Mouse (Mus musculus): ENCODE measurements around the gene Phospho1. TPM values are rescaled to one million over a fixed set of nuclear protein-coding genes. Genes with fewer than 3 reads are reported as not detected.
"Not testable (repeated sequence)": the region's sequence is repeated elsewhere in the genome, so short reads cannot be mapped to it uniquely, and the experiment has no call there.

Gene Phospho1
- polyA plus RNA-seq, 1 experiment: not detected

DNA sequence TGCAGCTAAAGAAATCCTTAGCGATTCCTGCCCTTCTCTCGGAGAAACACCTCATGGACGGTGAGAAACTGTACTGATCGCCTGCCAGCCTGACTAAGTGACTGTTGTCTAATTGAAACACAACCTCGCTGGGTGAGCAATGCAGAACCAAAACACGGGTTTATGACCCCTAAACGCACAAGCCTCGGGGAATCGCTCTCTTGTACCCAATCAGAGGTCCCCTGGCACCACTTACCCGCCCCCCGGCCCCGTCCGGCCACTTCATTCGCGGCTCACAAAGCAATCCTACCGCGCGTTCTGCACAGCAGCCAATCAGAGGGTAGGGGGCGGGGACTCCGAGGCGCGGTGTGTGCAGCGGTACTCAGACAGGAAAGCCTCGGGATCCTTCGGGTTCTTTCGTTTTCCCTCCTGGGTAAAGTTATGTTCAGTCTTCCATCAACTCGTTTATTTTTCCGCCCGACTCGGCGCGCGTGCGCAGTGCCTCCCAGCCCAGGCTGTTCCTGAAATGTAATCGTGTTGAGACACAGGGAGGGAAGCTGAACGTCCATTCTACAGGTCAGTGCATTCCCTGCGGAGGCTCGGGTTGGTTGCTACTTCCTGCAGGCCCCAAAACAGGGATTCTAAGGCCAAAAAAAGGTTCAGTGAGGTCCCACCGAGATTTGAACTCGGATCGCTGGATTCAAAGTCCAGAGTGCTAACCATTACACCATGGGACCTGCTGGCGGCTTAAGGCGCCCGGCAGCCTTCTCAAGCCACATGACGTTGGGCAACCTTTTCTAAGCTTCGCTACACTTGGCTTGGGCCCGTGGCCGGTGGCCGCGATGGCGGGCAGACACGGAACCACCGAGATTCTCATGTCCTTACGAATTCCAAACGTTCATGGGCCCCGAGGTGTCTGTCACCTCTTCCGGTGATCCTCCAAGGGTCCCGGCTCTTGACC, 34.5 kb downstream of the Phospho1 start:
- peak overlapping the region; percentile 87 for H3K27ac ChIP-seq (ENCODE audit: insufficient read depth, low read depth, low read length)
- WGBS: under 1% methylated on average over 58 of the region's 58 CpGs
- TF ChIP-seq POLR2A (IDR thresholded peaks at IDR 0.05; ENCODE audit: insufficient read depth, low read depth, low read length): peak; percentile 16; the same call in 1 of the 2 replicates
- TF ChIP-seq CTCF (IDR thresholded peaks at IDR 0.05; ENCODE audit: insufficient read depth, low read depth, low read length): no peak

GRCm38 (mm10) chr11:95859468-95859855, 35.2 kb downstream of the Phospho1 start:
- H3K27ac ChIP-seq (ENCODE audit: insufficient read depth, low read depth, low read length): peak overlapping the region; percentile 36
- H3K4me3 ChIP-seq (ENCODE audit: insufficient read depth, low read depth, low read length): peak overlapping the region; percentile 82
- WGBS: under 1% methylated on average over 35 of the region's 35 CpGs
- TF ChIP-seq CTCF (IDR thresholded peaks at IDR 0.05; ENCODE audit: insufficient read depth, low read depth, low read length) (no peak), POLR2A (IDR thresholded peaks at IDR 0.05; ENCODE audit: insufficient read depth, low read depth, low read length) (no peak)
- no peaks in the 10 kb centered on the region for H3K4me1 ChIP-seq (ENCODE audit: control insufficient read depth, insufficient read depth, low read length)

More for the DNA sequence above, 34.5 kb downstream of the Phospho1 start:
- no peaks in the 10 kb centered on the region for H3K4me1 ChIP-seq (ENCODE audit: control insufficient read depth, insufficient read depth, low read length)
- peak overlapping the region; percentile 82 for H3K4me3 ChIP-seq (ENCODE audit: insufficient read depth, low read depth, low read length)

DNA sequence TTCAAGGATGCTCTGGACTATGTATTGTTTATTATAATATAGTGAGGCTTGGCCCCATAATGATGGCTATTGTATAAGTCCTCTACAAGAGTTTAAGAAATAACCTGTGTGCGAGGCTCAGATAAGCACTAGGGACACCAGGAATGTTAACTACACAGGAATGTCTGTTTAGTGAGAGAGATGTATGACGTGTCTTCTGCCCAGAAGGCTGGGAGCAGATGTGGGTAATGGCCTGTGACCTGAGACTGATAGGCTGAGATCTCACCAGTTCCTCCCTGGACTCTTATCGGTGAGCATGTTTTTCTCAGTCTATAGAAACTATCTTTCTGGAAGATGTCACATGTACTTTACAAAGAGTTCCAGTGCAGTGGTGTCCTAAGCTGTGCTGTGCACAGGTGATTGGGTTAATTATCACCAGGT, 35.8 kb downstream of the Phospho1 start:
- H3K4me1 ChIP-seq (ENCODE audit: control insufficient read depth, insufficient read depth, low read length): no peaks in the 10 kb centered on the region
- WGBS: 38% methylated on average over 3 of the region's 3 CpGs
- no peak overlapping the region for H3K27ac ChIP-seq (ENCODE audit: insufficient read depth, low read depth, low read length)
- TF ChIP-seq POLR2A (IDR thresholded peaks at IDR 0.05; ENCODE audit: insufficient read depth, low read depth, low read length) (no peak), CTCF (IDR thresholded peaks at IDR 0.05; ENCODE audit: insufficient read depth, low read depth, low read length) (no peak)
- peak overlapping the region; percentile 82 for H3K4me3 ChIP-seq (ENCODE audit: insufficient read depth, low read depth, low read length)

- Histone ChIP-seq H3K27ac (ENCODE audit: insufficient read depth, low read depth, low read length) (no peak overlapping the region), H3K4me1 (ENCODE audit: control insufficient read depth, insufficient read depth, low read length) (no peaks in the 10 kb centered on the region), H3K4me3 (ENCODE audit: insufficient read depth, low read depth, low read length) (no peak overlapping the region)
- WGBS: 95% methylated on average over 8 of the region's 8 CpGs
- TF ChIP-seq POLR2A (IDR thresholded peaks at IDR 0.05; ENCODE audit: insufficient read depth, low read depth, low read length) (no peak), CTCF (IDR thresholded peaks at IDR 0.05; ENCODE audit: insufficient read depth, low read depth, low read length) (no peak)
Observed at GRCm38 (mm10) chr11:95861397-95861796, 37.1 kb downstream of the Phospho1 start.

DNA sequence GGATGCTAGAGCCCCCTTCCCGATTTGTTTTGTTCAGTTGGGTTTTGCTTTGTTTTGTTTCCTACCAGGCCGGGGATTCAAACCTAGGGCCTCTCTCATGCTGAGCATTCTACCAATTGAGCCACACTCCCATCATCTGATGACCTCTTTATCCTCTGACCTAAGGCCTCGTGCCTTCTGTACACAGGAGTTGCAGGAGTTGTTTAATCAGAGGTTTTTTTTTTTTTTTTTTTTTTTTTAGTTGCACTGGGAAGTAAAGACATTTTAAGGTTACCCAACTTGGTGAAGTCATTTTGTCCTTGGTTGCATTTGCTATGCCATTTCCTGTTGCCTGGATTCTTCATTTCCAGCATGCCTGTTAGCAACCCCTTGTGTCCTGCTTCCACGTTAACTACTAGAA, 45.1 kb downstream of the Phospho1 start:
- H3K27ac ChIP-seq (ENCODE audit: insufficient read depth, low read depth, low read length): no peak overlapping the region
- TF ChIP-seq CTCF (IDR thresholded peaks at IDR 0.05; ENCODE audit: insufficient read depth, low read depth, low read length): no peak
- no peak for TF ChIP-seq POLR2A (IDR thresholded peaks at IDR 0.05; ENCODE audit: insufficient read depth, low read depth, low read length)
- no peaks in the 10 kb centered on the region for H3K4me1 ChIP-seq (ENCODE audit: control insufficient read depth, insufficient read depth, low read length)
- no peak overlapping the region for H3K4me3 ChIP-seq (ENCODE audit: insufficient read depth, low read depth, low read length)
- WGBS: 78% methylated on average over 4 of the region's 4 CpGs

GRCm38 (mm10) chr11:95869918-95870470, 45.7 kb downstream of the Phospho1 start:
- Histone ChIP-seq H3K4me1 (ENCODE audit: control insufficient read depth, insufficient read depth, low read length) (no peaks in the 10 kb centered on the region), H3K27ac (ENCODE audit: insufficient read depth, low read depth, low read length) (no peak overlapping the region), H3K4me3 (ENCODE audit: insufficient read depth, low read depth, low read length) (no peak overlapping the region)
- WGBS: 67% methylated on average over 6 of the region's 6 CpGs
- TF ChIP-seq CTCF (IDR thresholded peaks at IDR 0.05; ENCODE audit: insufficient read depth, low read depth, low read length) (no peak), POLR2A (IDR thresholded peaks at IDR 0.05; ENCODE audit: insufficient read depth, low read depth, low read length) (no peak)

DNA sequence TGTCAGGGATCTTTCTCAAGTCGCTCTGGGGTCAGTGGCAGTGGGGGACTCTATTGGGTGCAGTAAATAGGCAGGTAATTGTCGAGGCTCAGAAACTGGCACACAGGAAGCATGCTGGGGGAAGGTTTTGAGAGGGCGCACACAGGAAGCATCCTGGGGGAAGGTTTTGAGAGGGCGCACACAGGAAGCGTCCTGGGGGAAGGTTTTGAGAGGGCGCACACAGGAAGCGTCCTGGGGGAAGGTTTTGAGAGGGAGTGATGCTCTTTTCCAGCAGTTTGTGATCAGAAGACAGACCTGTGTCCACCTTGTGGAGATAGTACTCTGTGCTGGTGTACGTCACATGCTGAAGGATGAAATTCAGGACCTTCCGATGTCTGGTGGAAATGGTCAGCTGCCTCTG, 51.5 kb downstream of the Phospho1 start:
- TF ChIP-seq POLR2A (IDR thresholded peaks at IDR 0.05; ENCODE audit: insufficient read depth, low read depth, low read length) (no peak), CTCF (IDR thresholded peaks at IDR 0.05; ENCODE audit: insufficient read depth, low read depth, low read length) (no peak)
- 35% methylated on average over 9 of the region's 9 CpGs for WGBS
- H3K4me3 ChIP-seq (ENCODE audit: insufficient read depth, low read depth, low read length): no peak overlapping the region
- no peak overlapping the region for H3K27ac ChIP-seq (ENCODE audit: insufficient read depth, low read depth, low read length)
- H3K4me1 ChIP-seq (ENCODE audit: control insufficient read depth, insufficient read depth, low read length): no peaks in the 10 kb centered on the region

DNA sequence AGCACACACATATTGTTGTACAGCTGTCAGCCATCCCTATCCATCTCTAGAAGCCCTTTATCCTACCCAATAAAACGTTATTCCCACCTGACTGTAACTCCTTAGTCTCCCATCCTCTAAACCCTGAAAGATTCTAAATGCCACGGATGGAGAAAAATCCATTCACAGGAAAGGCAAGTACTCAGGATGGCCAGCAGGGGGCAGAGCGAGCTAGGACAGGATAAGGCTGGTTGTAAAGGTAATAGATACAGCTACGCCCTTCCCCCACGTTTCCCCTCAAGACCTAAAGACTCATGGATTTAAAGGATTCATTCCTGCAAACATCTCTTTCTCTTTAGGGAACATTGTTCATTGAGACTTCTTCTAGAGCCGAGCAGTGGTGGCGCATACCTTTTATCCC, 52.0 kb downstream of the Phospho1 start:
- Histone ChIP-seq H3K27ac (ENCODE audit: insufficient read depth, low read depth, low read length) (no peak overlapping the region), H3K4me1 (ENCODE audit: control insufficient read depth, insufficient read depth, low read length) (no peaks in the 10 kb centered on the region), H3K4me3 (ENCODE audit: insufficient read depth, low read depth, low read length) (no peak overlapping the region)
- WGBS: 25% methylated on average over 7 of the region's 7 CpGs
- TF ChIP-seq CTCF (IDR thresholded peaks at IDR 0.05; ENCODE audit: insufficient read depth, low read depth, low read length) (no peak), POLR2A (IDR thresholded peaks at IDR 0.05; ENCODE audit: insufficient read depth, low read depth, low read length) (no peak)

- H3K4me1 ChIP-seq (ENCODE audit: control insufficient read depth, insufficient read depth, low read length); H3K4me3 ChIP-seq (ENCODE audit: insufficient read depth, low read depth, low read length); H3K27ac ChIP-seq (ENCODE audit: insufficient read depth, low read depth, low read length): not testable (repeated sequence)
- WGBS: 77% methylated on average over 2 of the region's 2 CpGs
Observed at GRCm38 (mm10) chr11:95879861-95880260, 55.6 kb downstream of the Phospho1 start.

Other genes with a start within 250 kb of the Phospho1 start
- gene Ngfr, start 236.8 kb upstream of the Phospho1 start, polyA plus RNA-seq (2012; ENCODE audit: insufficient read depth, insufficient read length, low replicate concordance, missing spikeins): not detected in 2 replicates
- gene Phb, start 157.5 kb upstream of the Phospho1 start, polyA plus RNA-seq (2012; ENCODE audit: insufficient read depth, insufficient read length, low replicate concordance, missing spikeins): not detected in 2 replicates
- gene Zfp652, start 111.8 kb upstream of the Phospho1 start, polyA plus RNA-seq (2012; ENCODE audit: insufficient read depth, insufficient read length, low replicate concordance, missing spikeins): 93.0 TPM in 1 of 2 replicates, not detected in the other
- gene B130006D01Rik, start 100.9 kb upstream of the Phospho1 start, polyA plus RNA-seq (2012; ENCODE audit: insufficient read depth, insufficient read length, low replicate concordance, missing spikeins): not detected in 2 replicates
- gene Gngt2, start 12.7 kb downstream of the Phospho1 start, polyA plus RNA-seq (2012; ENCODE audit: insufficient read depth, insufficient read length, low replicate concordance, missing spikeins): not detected in 2 replicates
- gene Abi3, start 18.0 kb downstream of the Phospho1 start, polyA plus RNA-seq (2012; ENCODE audit: insufficient read depth, insufficient read length, low replicate concordance, missing spikeins): not detected in 2 replicates
- gene B4galnt2, start 90.4 kb downstream of the Phospho1 start, polyA plus RNA-seq (2012; ENCODE audit: insufficient read depth, insufficient read length, low replicate concordance, missing spikeins): not detected in 2 replicates
- not detected in 2 replicates for gene Igf2bp1, start 181.4 kb downstream of the Phospho1 start, polyA plus RNA-seq (2012; ENCODE audit: insufficient read depth, insufficient read length, low replicate concordance, missing spikeins)
- not detected in 2 replicates for gene Gip, start 200.0 kb downstream of the Phospho1 start, polyA plus RNA-seq (2012; ENCODE audit: insufficient read depth, insufficient read length, low replicate concordance, missing spikeins)
- gene Snf8, start 210.4 kb downstream of the Phospho1 start, polyA plus RNA-seq (2012; ENCODE audit: insufficient read depth, insufficient read length, low replicate concordance, missing spikeins): not detected in 2 replicates
- gene Ube2z, start 240.9 kb downstream of the Phospho1 start, polyA plus RNA-seq (2012; ENCODE audit: insufficient read depth, insufficient read length, low replicate concordance, missing spikeins): not detected in 2 replicates

Measured in olfactory bulb, adult 2 months (tissue).